Mouse (Mus musculus) CH12.LX (cell line): ENCODE measurements around the gene Ubash3b.

Experiments
- CTCF ChIP-seq, 2 experiments: IDR thresholded peaks in 1 of 2; conservative IDR thresholded peaks in 1 of 2; 2 replicates each; pipeline ENCODE4 v1.5.1; 2011 to 2012; ENCODE audit warnings: low read depth in 2 of 2, low read length in 2 of 2, improper control_type of control experiment in 1 of 2, inconsistent platforms in 1 of 2, mild to moderate bottlenecking in 1 of 2, moderate library complexity in 1 of 2
- ELF1 ChIP-seq: IDR thresholded peaks from 2 replicates; pipeline ENCODE4 v1.6.1; 2014; ENCODE audit warnings: low read depth, mild to moderate bottlenecking, inconsistent platforms, low read length, improper control_type of control experiment
- MAX ChIP-seq: IDR thresholded peaks from 2 replicates; pipeline ENCODE4 v1.6.1; 2011; ENCODE audit warnings: low read length, improper control_type of control experiment
- MXI1 ChIP-seq: IDR thresholded peaks from 2 replicates; pipeline ENCODE4 v1.6.1; 2011; ENCODE audit warnings: mild to moderate bottlenecking, low read depth, low read length, improper control_type of control experiment
- POLR2A ChIP-seq: IDR thresholded peaks from 2 replicates; pipeline ENCODE4 v1.6.1; 2011; ENCODE audit warnings: low read depth, mild to moderate bottlenecking, improper control_type of control experiment, low read length

- no peak for TF ChIP-seq CTCF (conservative IDR thresholded peaks at IDR 0.05 in 1 of 2, IDR thresholded peaks at IDR 0.05 in 1 of 2; ENCODE audit: low read depth in 2 of 2, low read length in 2 of 2)
- no peak for TF ChIP-seq MXI1
- no peak for TF ChIP-seq MAX
- TF ChIP-seq ELF1: no peak
- no peak for TF ChIP-seq POLR2A
Measured at GRCm38 (mm10) chr9:41157872-41158567, 3.5 kb downstream of the Ubash3b start.
